Mouse (Mus musculus) neural tube, embryonic 13.5 days (tissue): Measurements from ENCODE around the gene Arl13a. TPM values are rescaled to one million over a fixed set of nuclear protein-coding genes. Genes with fewer than 3 reads are reported as not detected.

Source experiments
- ATAC-seq: fragments of 200-750 bp; cut with Nextera tagmentation; 2 replicates; pipeline ENCODE4 v1.8.0; 2017; ENCODE audit warnings: low read depth, mild to moderate bottlenecking, moderate TSS enrichment, moderate library complexity
- H3K27ac ChIP-seq: fragments of 300-500 bp; sonication (generic); replicated peaks from 2 replicates; pipeline ENCODE4 v1.5.1; 2015; ENCODE audit warnings: moderate library complexity, mild to moderate bottlenecking, inconsistent platforms
- H3K27me3 ChIP-seq: fragments of 300-500 bp; sonication (generic); 2 replicates; pipeline ENCODE4 v1.6.1; 2015; ENCODE audit warnings: mild to moderate bottlenecking, inconsistent platforms
- H3K36me3 ChIP-seq: fragments of 300-500 bp; sonication (generic); 2 replicates; pipeline ENCODE4 v1.6.1; 2015; ENCODE audit warnings: mild to moderate bottlenecking, inconsistent platforms
- H3K4me1 ChIP-seq: fragments of 300-500 bp; sonication (generic); replicated peaks from 2 replicates; pipeline ENCODE4 v1.6.1; 2015; ENCODE audit warnings: inconsistent platforms
- H3K4me2 ChIP-seq: fragments of 300-500 bp; sonication (generic); 2 replicates; pipeline ENCODE4 v1.6.1; 2015; ENCODE audit warnings: inconsistent platforms, mild to moderate bottlenecking, moderate library complexity
- H3K4me3 ChIP-seq: fragments of 300-500 bp; sonication (generic); 2 replicates; pipeline ENCODE4 v1.5.1; 2015; ENCODE audit warnings: mild to moderate bottlenecking, inconsistent platforms
- H3K9ac ChIP-seq: fragments of 300-500 bp; sonication (generic); 2 replicates; pipeline ENCODE4 v1.6.1; 2015; ENCODE audit warnings: moderate library complexity, mild to moderate bottlenecking, inconsistent platforms
- H3K9me3 ChIP-seq: fragments of 300-500 bp; sonication (generic); 2 replicates; pipeline ENCODE4 v1.6.1; 2016; ENCODE audit warnings: inconsistent platforms
- WGBS: fragments of 180-500 bp; shearing (Covaris S2); methylation state at CpG from one replicate; pipeline ENCODE4 v1.1.7; 2015; 5-methylcytosine and 5-hydroxymethylcytosine counted together
- polyA plus RNA-seq: library from polyadenylated mRNA; unstranded; fragments of >200 nt; fragmentation: Nextera tagmentation; extraction: Ambion mirVana; gene quantifications from 2 replicates; pipeline ENCODE4 v1.2.1, GENCODE M21; 2015

Arl13a gene
- polyA plus RNA-seq, 1 experiment from 2014 or later: not detected

- H3K4me1 ChIP-seq: no peaks in the 10 kb centered on the region
- H3K4me3 ChIP-seq: no peak overlapping the region
- H3K27me3 ChIP-seq: peaks cover 10% of the 10 kb centered on the region; the same call in 1 of the 2 replicates
- WGBS: 61% methylated on average over 4 of the region's 4 CpGs
- H3K27ac ChIP-seq: no peak overlapping the region
- H3K4me2 ChIP-seq: no peak overlapping the region
- ATAC-seq: no peak
- no peaks in the 10 kb centered on the region for H3K36me3 ChIP-seq
- no peak overlapping the region for H3K9ac ChIP-seq
- no peaks in the 10 kb centered on the region for H3K9me3 ChIP-seq
Observed at GRCm38 (mm10) chrX:134218161-134218560, 30.9 kb downstream of the Arl13a start.

- no peaks in the 10 kb centered on the region for H3K36me3 ChIP-seq
- 85% methylated on average over 3 of the region's 3 CpGs for WGBS
- no peak overlapping the region for H3K4me3 ChIP-seq
Observed at GRCm38 (mm10) chrX:134220618-134221017, 33.3 kb downstream of the Arl13a start.

GRCm38 (mm10) chrX:134221856-134222255 lies 34.6 kb downstream of the Arl13a start, which contains the start of gene Nox1:
Gene Nox1, minus strand, starts transcription at chrX:134221956.
- H3K9ac ChIP-seq: no peak within 1 kb of the TSS
- no peaks in the 10 kb centered on the region for H3K9me3 ChIP-seq
- ATAC-seq: no peak
- H3K4me2 ChIP-seq: no peak within 1 kb of the TSS
- H3K27ac ChIP-seq: no peak within 1 kb of the TSS
- no peaks in the 10 kb centered on the region for H3K36me3 ChIP-seq
- WGBS: 52% methylated on average over 4 of the region's 4 CpGs
- no peak within 1 kb of the TSS for H3K4me3 ChIP-seq
- 0 out of 2 replicates have a peak, but pooled peaks cover 4% of the 10 kb centered on the region for H3K27me3 ChIP-seq
- H3K4me1 ChIP-seq: no peaks in the 10 kb centered on the region

More at GRCm38 (mm10) chrX:134220618-134221017, 33.3 kb downstream of the Arl13a start:
- ATAC-seq: no peak
- Histone ChIP-seq H3K9me3 (no peaks in the 10 kb centered on the region), H3K27me3 (0 out of 2 replicates have a peak, but pooled peaks cover 4% of the 10 kb centered on the region), H3K9ac (no peak overlapping the region), H3K4me2 (no peak overlapping the region), H3K4me1 (no peaks in the 10 kb centered on the region), H3K27ac (no peak overlapping the region)

GRCm38 (mm10) chrX:134233048-134233447 lies 45.7 kb downstream of the Arl13a start:
- H3K4me3 ChIP-seq: no peak overlapping the region
- H3K9ac ChIP-seq: no peak overlapping the region
- no peak for ATAC-seq
- no peak overlapping the region for H3K4me2 ChIP-seq
- no peak overlapping the region for H3K27ac ChIP-seq
- H3K9me3 ChIP-seq: no peaks in the 10 kb centered on the region
- no peaks in the 10 kb centered on the region for H3K27me3 ChIP-seq
- WGBS: 78% methylated on average over 1 of the region's 1 CpGs
- H3K36me3 ChIP-seq: no peaks in the 10 kb centered on the region
- H3K4me1 ChIP-seq: no peaks in the 10 kb centered on the region

- H3K4me3 ChIP-seq: no peak overlapping the region
- no peak overlapping the region for H3K27ac ChIP-seq
- ATAC-seq: no peak
- H3K4me1 ChIP-seq: no peaks in the 10 kb centered on the region
- no peaks in the 10 kb centered on the region for H3K9me3 ChIP-seq
- no peaks in the 10 kb centered on the region for H3K36me3 ChIP-seq
- H3K9ac ChIP-seq: no peak overlapping the region
- no peaks in the 10 kb centered on the region for H3K27me3 ChIP-seq
- WGBS: 95% methylated on average over 10 of the region's 10 CpGs
- no peak overlapping the region for H3K4me2 ChIP-seq
Observed at GRCm38 (mm10) chrX:134238266-134238665, 51.0 kb downstream of the Arl13a start.

- WGBS: 92% methylated on average over 10 of the region's 10 CpGs
- Histone ChIP-seq H3K4me1 (no peaks in the 10 kb centered on the region), H3K4me3 (no peak overlapping the region), H3K27ac (no peak overlapping the region), H3K9me3 (0 out of 2 replicates have a peak, but pooled peaks cover 4% of the 10 kb centered on the region), H3K9ac (no peak overlapping the region), H3K27me3 (no peaks in the 10 kb centered on the region), H3K4me2 (no peak overlapping the region), H3K36me3 (no peaks in the 10 kb centered on the region)
- ATAC-seq: no peak
Observed at GRCm38 (mm10) chrX:134245946-134246345, 58.6 kb downstream of the Arl13a start.

GRCm38 (mm10) chrX:134248202-134248601 lies 60.9 kb downstream of the Arl13a start:
- Histone ChIP-seq H3K4me1 (no peaks in the 10 kb centered on the region), H3K4me3 (no peak overlapping the region), H3K36me3 (no peaks in the 10 kb centered on the region), H3K27ac (no peak overlapping the region), H3K9ac (no peak overlapping the region), H3K27me3 (no peaks in the 10 kb centered on the region), H3K4me2 (no peak overlapping the region), H3K9me3 (0 out of 2 replicates have a peak, but pooled peaks cover 4% of the 10 kb centered on the region)
- no peak for ATAC-seq
- 54% methylated on average over 2 of the region's 2 CpGs for WGBS

Other genes with a start within 250 kb of the Arl13a start
- gene Sytl4, start 205.7 kb upstream of the Arl13a start, polyA plus RNA-seq: 1.5 and 1.6 TPM in 2 replicates
- 53.4 and 55.4 TPM in 2 replicates for gene Cstf2, start 128.3 kb upstream of the Arl13a start, polyA plus RNA-seq
- 0.46 and 0.52 TPM in 2 replicates for gene Xkrx, start 25.4 kb upstream of the Arl13a start, polyA plus RNA-seq
- 0.18 TPM in 1 of 2 replicates, not detected in the other for gene Nox1, start 34.5 kb downstream of the Arl13a start, polyA plus RNA-seq
- 5.1 and 6.5 TPM in 2 replicates for gene Trmt2b, start 89.5 kb downstream of the Arl13a start, polyA plus RNA-seq
- gene Tmem35a, start 107.7 kb downstream of the Arl13a start, polyA plus RNA-seq: 84.7 and 85.6 TPM in 2 replicates
- 5.6 and 6.6 TPM in 2 replicates for gene Cenpi, start 120.6 kb downstream of the Arl13a start, polyA plus RNA-seq
- gene Drp2, start 217.1 kb downstream of the Arl13a start, polyA plus RNA-seq: 17.1 and 17.4 TPM in 2 replicates